Mouse (Mus musculus) kidney, postnatal 25 days (tissue): ENCODE measurements around the gene Prrt4.
"Not testable (repeated sequence)": the region's sequence is repeated elsewhere in the genome, so short reads cannot be mapped to it uniquely, and the experiment has no call there.

Source experiments
- DNase-seq, 2 experiments: peaks; one replicate each; pipeline ENCODE4 v3.0.0; 2021; ENCODE audit warnings: mixed read lengths in 2 of 2

Gene Prrt4

GRCm38 (mm10) chr6:29198309-29199222 lies 19.2 kb upstream of the Prrt4 start:
- DNase-seq = peak; percentile 92 to 96

GRCm38 (mm10) chr6:29195846-29196698 lies 16.7 kb upstream of the Prrt4 start:
- peak; percentile 45 to 72 for DNase-seq

- DNase-seq = no peak
These were observed 15.8 kb upstream of the Prrt4 start for GRCm38 (mm10) chr6:29195146-29195545.

- DNase-seq = peak; percentile 42 to 72
These were observed 14.8 kb upstream of the Prrt4 start for GRCm38 (mm10) chr6:29193961-29194750.

GRCm38 (mm10) chr6:29187936-29188335 lies 8.6 kb upstream of the Prrt4 start:
- no peak for DNase-seq

- DNase-seq = no peak
These were observed 459 bp upstream of the Prrt4 start for GRCm38 (mm10) chr6:29179843-29180242.

- no peak for DNase-seq
These were observed 1.2 kb downstream of the Prrt4 start for GRCm38 (mm10) chr6:29177901-29178879.

- DNase-seq = no peak
These were observed 4.3 kb downstream of the Prrt4 start for GRCm38 (mm10) chr6:29175113-29175512.

- DNase-seq = no peak
These were observed 5.0 kb downstream of the Prrt4 start for GRCm38 (mm10) chr6:29174368-29174767.

- peak; percentile 75 to 82 for DNase-seq
These were observed 8.4 kb downstream of the Prrt4 start for GRCm38 (mm10) chr6:29170952-29171388.

GRCm38 (mm10) chr6:29170063-29170921 lies 9.1 kb downstream of the Prrt4 start:
- DNase-seq = peak; percentile 10 to 56

GRCm38 (mm10) chr6:29169675-29170062 lies 9.7 kb downstream of the Prrt4 start:
- DNase-seq = no peak

GRCm38 (mm10) chr6:29168871-29169270 lies 10.5 kb downstream of the Prrt4 start:
- DNase-seq = no peak

- DNase-seq = peak in 1 of 2 experiments; percentile 61
These were observed 13.2 kb downstream of the Prrt4 start for GRCm38 (mm10) chr6:29166196-29166595.

- peak; percentile 90 for DNase-seq
These were observed 14.8 kb downstream of the Prrt4 start, which contains the start of gene Rbm28 for GRCm38 (mm10) chr6:29164314-29165244. Rbm28 (minus strand) TSS chr6:29165006.

- not testable (repeated sequence) for DNase-seq
These were observed 18.1 kb downstream of the Prrt4 start for GRCm38 (mm10) chr6:29161291-29161690.

GRCm38 (mm10) chr6:29160786-29161185 lies 18.6 kb downstream of the Prrt4 start:
- DNase-seq = no peak

GRCm38 (mm10) chr6:29156326-29156725 lies 23.1 kb downstream of the Prrt4 start:
- no peak for DNase-seq

- no peak for DNase-seq
These were observed 29.4 kb downstream of the Prrt4 start for GRCm38 (mm10) chr6:29150001-29150400.
